Mouse (Mus musculus): ENCODE results near the gene Asrgl1. TPM values are rescaled to one million over a fixed set of nuclear protein-coding genes. Genes with fewer than 3 reads are reported as not detected.

The Asrgl1 gene
- total RNA-seq, 2 experiments from 2014 or later, result 133 to 162 TPM

DNA sequence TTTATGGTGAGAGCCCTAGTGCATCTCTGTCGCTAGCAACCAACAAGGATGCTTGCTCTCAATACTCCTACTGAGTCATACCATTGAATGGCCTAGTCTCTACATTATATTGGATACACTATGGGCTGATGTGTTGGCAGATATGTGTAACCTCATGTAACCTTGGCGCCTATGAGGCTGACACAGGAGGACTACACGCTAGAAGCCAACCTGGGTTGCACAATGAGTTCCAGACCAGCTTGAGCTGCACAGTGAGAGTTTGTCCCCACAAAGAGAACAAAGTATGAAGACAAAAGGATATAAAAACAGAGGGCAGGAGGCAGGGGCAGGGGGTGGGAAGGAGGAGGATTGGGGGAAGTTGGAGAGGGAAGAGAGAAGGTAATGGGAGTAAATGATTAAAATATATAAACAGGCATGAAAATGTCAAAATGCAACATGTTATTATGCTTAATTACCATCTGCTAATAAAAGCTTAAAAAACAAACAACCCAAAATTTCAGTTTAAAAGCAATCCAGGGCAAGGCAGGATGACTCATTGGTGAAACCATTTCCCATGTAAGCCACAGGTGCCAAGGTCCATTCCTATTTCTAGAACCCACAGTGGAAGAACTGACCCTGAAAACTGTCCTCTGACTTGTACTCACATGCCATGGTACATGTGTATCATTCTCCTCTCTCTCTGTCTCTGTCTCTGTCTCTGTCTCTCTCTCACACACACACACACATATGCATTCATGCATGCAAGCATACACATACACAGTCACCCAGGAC, 15.6 kb downstream of the Asrgl1 start:
- Histone ChIP-seq H3K4me3 (no peak overlapping the region), H3K27ac (no peak overlapping the region)
- DNase-seq (ENCODE audit: low spot score in 2 of 2), result no peak
- no peak for TF ChIP-seq CTCF (conservative IDR thresholded peaks at IDR 0.05)

DNA sequence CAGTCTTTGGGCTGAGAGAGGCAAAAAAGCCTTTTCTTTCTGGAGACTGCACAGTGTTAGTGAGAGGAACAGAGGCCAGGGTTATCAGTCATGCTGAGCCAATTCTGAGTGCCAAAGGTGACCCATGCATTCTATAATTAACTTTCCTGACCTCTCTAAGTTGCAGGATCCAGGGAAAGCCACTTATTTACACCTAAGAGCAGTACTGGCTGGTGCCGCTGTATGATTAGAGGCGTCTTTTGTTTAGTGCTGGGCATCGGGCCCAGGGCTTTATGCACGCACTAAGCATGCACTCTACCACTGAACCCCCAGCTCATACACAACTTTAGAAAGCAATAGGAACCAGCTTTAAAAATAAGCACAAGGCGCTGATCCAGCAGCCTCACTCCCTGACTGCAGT, 18.2 kb downstream of the Asrgl1 start:
- DNase-seq (ENCODE audit: low spot score in 2 of 2), result no peak
- Histone ChIP-seq H3K4me3 (no peak overlapping the region), H3K27ac (no peak overlapping the region)
- no peak for TF ChIP-seq CTCF (conservative IDR thresholded peaks at IDR 0.05)

DNA sequence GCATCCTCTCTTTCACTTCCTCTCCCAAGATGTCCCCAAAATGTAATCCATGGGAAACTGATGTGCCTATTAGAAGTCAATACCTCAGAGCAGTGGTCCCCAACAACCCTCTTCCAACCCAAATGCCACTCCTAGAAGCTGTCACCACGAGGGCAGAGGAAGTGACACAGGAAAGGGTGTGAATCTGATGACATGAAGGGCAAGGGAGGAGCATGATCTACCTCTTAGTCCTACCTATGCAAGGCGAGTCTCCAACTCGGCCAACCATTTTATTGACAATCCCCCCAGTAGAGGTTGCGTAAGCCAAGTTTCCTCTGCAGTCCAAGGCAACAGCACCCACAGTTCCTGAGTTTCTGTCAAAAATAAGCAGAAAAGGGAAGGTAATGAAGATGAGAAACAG, 19.2 kb downstream of the Asrgl1 start:
- H3K4me3 ChIP-seq, result no peak overlapping the region
- H3K27ac ChIP-seq, result no peak overlapping the region
- DNase-seq (ENCODE audit: low spot score in 2 of 2), result no peak
- no peak for TF ChIP-seq CTCF (conservative IDR thresholded peaks at IDR 0.05)

- no peak overlapping the region for H3K4me3 ChIP-seq
- no peak for TF ChIP-seq CTCF (conservative IDR thresholded peaks at IDR 0.05)
- H3K27ac ChIP-seq, result no peak overlapping the region
- DNase-seq (ENCODE audit: low spot score in 2 of 2), result no peak
Observed at GRCm38 (mm10) chr19:9112043-9112442, 23.4 kb downstream of the Asrgl1 start.

GRCm38 (mm10) chr19:9110182-9110869, 25.1 kb downstream of the Asrgl1 start:
- peak; percentile 90 for TF ChIP-seq CTCF (conservative IDR thresholded peaks at IDR 0.05)
- DNase-seq (ENCODE audit: low spot score in 2 of 2), result peak; percentile 40 to 55
- Histone ChIP-seq H3K4me3 (no peak overlapping the region), H3K27ac (no peak overlapping the region)

GRCm38 (mm10) chr19:9108536-9108935, 26.9 kb downstream of the Asrgl1 start:
- no peak for DNase-seq (ENCODE audit: low spot score in 2 of 2)
- Histone ChIP-seq H3K27ac (no peak overlapping the region), H3K4me3 (no peak overlapping the region)
- peak; percentile 31 for TF ChIP-seq CTCF (conservative IDR thresholded peaks at IDR 0.05)

- no peak for TF ChIP-seq CTCF (conservative IDR thresholded peaks at IDR 0.05)
- DNase-seq (ENCODE audit: low spot score in 2 of 2), result no peak
- Histone ChIP-seq H3K27ac (no peak overlapping the region; the same call in 1 of the 2 replicates), H3K4me3 (no peak overlapping the region)
Observed at GRCm38 (mm10) chr19:9107379-9107755, 28.1 kb downstream of the Asrgl1 start.

DNA sequence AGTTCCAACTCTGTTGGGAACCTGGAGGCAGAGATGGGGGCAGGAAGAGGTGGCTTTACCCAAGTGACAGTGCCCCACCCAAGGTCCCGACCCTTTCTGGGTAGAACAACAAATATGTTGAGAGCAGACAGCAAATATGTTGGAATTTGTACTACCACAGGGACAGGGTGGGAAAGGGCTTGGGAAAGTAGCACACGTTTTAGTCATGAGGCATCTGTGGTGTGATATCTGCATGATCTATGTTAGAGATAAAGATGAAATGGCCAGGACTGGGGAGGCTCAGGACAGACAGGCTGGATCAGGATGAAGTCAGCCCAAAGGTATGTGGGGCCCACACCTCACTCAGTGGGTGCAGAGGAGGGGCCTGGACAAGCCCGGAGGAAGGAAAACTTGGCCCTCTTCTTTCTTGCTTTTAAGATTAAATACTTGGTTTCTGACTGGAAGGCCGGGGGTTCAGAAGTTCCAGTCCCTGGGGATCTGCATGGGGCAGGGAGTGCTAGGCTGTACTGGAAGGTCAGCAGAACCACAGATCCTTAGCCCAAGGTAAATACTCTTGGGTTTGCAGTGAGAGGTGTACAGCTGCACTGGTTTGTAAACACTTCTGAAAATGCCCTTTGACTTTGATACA, 28.6 kb downstream of the Asrgl1 start:
- Histone ChIP-seq H3K4me3 (no peak overlapping the region), H3K27ac (no peak overlapping the region; the same call in 1 of the 2 replicates)
- no peak for TF ChIP-seq CTCF (conservative IDR thresholded peaks at IDR 0.05)
- no peak for DNase-seq (ENCODE audit: low spot score in 2 of 2)

DNA sequence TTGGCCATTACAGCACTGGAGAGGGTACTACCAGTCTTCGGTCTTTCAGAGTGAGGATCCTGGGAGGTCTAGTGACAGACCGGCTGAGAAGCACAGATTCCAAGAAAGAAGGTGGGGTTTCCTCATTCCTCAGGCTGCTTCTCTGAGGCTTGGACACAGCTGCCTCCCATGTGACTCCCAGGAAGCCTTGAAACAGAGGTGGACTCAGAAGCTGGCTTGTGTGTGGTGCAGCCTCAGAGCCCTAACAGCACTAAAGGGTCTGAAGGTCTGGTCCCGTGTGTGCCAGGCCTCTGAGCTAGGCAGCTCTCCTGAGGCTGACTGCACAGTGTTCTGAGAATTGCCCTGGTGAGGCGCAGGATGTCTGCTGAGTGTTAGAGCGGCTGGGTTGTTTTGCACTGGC, 29.3 kb downstream of the Asrgl1 start:
- Histone ChIP-seq H3K27ac (0 out of 2 replicates have a peak overlapping the region, but pooled peaks have one; percentile 15), H3K4me3 (no peak overlapping the region)
- no peak for TF ChIP-seq CTCF (conservative IDR thresholded peaks at IDR 0.05)
- no peak for DNase-seq (ENCODE audit: low spot score in 2 of 2)

DNA sequence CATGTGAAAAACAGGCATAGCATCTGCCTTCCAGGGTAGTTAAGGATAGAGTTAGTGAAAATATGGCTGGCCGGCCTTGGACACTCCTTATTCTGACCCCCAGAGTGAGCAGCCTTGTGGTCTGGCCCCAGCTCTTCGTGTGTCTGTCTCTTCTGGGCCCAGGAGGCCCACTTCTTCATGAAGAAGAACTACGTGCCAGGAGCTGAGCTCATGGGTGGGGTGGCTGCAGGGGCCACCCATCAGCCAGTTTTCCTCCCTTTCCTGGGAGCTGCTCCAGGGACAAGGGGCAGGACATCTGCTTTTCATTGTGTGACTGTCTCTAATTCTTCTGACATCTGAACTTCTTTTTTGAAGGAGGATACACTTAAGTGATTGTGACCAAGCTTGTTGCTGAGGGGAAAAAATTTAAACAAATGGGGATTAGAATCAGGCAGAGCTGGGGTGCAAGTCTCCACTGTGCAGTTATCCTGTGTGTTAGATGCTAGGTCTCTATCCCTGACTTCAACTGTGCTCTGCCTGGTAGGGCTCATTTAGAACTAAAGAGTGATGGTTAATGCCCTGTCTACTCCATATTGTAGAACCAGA, 30.2 kb downstream of the Asrgl1 start:
- no peak for DNase-seq (ENCODE audit: low spot score in 2 of 2)
- H3K4me3 ChIP-seq, result no peak overlapping the region
- no peak overlapping the region for H3K27ac ChIP-seq
- TF ChIP-seq CTCF (conservative IDR thresholded peaks at IDR 0.05), result no peak

GRCm38 (mm10) chr19:9103986-9104385, 31.4 kb downstream of the Asrgl1 start:
- no peak overlapping the region for H3K4me3 ChIP-seq
- no peak for TF ChIP-seq CTCF (conservative IDR thresholded peaks at IDR 0.05)
- no peak for DNase-seq (ENCODE audit: low spot score in 2 of 2)
- H3K27ac ChIP-seq, result no peak overlapping the region

GRCm38 (mm10) chr19:9101062-9101457, 34.4 kb downstream of the Asrgl1 start:
- Histone ChIP-seq H3K4me3 (no peak overlapping the region), H3K27ac (no peak overlapping the region)
- TF ChIP-seq CTCF (conservative IDR thresholded peaks at IDR 0.05), result no peak
- DNase-seq (ENCODE audit: low spot score in 2 of 2), result no peak
